Mouse (Mus musculus): ENCODE measurements at regions not wholly inside any gene's neighbourhood (a gene's known extent, or its start where the extent isn't known, plus 50 kb on each side); places are given as distances from the start of the nearest gene placed in this dataset.

GRCm38 (mm10) chr3:35222251-35222650, 531.7 kb upstream of the Atp11b start:
- no peak overlapping the region for H3K4me3 ChIP-seq
- H3K27ac ChIP-seq = no peak overlapping the region
- no peak for DNase-seq (ENCODE audit: low spot score)
- H3K9me3 ChIP-seq = no peaks in the 10 kb centered on the region; the same call in 1 of the 2 replicates
- no peaks in the 10 kb centered on the region for H3K4me1 ChIP-seq
- peaks cover 5% of the 10 kb centered on the region for H3K27me3 ChIP-seq (ENCODE audit: insufficient read depth, poor library complexity, severe bottlenecking)
- 76% methylated on average over 2 of the region's 2 CpGs for WGBS
- no peaks in the 10 kb centered on the region for H3K36me3 ChIP-seq

GRCm38 (mm10) chr3:35225051-35225701, 528.7 kb upstream of the Atp11b start:
- no peaks in the 10 kb centered on the region for H3K4me1 ChIP-seq
- no peaks in the 10 kb centered on the region; the same call in 1 of the 2 replicates for H3K9me3 ChIP-seq
- no peak overlapping the region for H3K4me3 ChIP-seq
- no peak overlapping the region for H3K27ac ChIP-seq
- peak; percentile 84 for DNase-seq (ENCODE audit: low spot score)
- no peaks in the 10 kb centered on the region for H3K36me3 ChIP-seq
- peaks cover 5% of the 10 kb centered on the region for H3K27me3 ChIP-seq (ENCODE audit: insufficient read depth, poor library complexity, severe bottlenecking)
- 30% methylated on average over 12 of the region's 12 CpGs for WGBS

GRCm38 (mm10) chr3:35225774-35226365, 528.0 kb upstream of the Atp11b start:
- Histone ChIP-seq H3K36me3 (no peaks in the 10 kb centered on the region), H3K27me3 (ENCODE audit: insufficient read depth, poor library complexity, severe bottlenecking) (peaks cover 5% of the 10 kb centered on the region), H3K4me3 (no peak overlapping the region), H3K4me1 (no peaks in the 10 kb centered on the region), H3K9me3 (no peaks in the 10 kb centered on the region; the same call in 1 of the 2 replicates), H3K27ac (no peak overlapping the region)
- DNase-seq (ENCODE audit: low spot score) = no peak
- WGBS = 69% methylated on average over 3 of the region's 3 CpGs

- Histone ChIP-seq H3K36me3 (no peaks in the 10 kb centered on the region), H3K9me3 (no peaks in the 10 kb centered on the region), H3K4me1 (no peaks in the 10 kb centered on the region), H3K27me3 (ENCODE audit: insufficient read depth, poor library complexity, severe bottlenecking) (no peaks in the 10 kb centered on the region), H3K4me3 (no peak overlapping the region), H3K27ac (no peak overlapping the region)
- 75% methylated on average over 10 of the region's 10 CpGs for WGBS
- no peak for DNase-seq (ENCODE audit: low spot score)
Observed at GRCm38 (mm10) chr3:35231158-35231928, 522.6 kb upstream of the Atp11b start.

GRCm38 (mm10) chr3:35232487-35232886, 521.4 kb upstream of the Atp11b start:
- Histone ChIP-seq H3K4me1 (no peaks in the 10 kb centered on the region), H3K27me3 (ENCODE audit: insufficient read depth, poor library complexity, severe bottlenecking) (no peaks in the 10 kb centered on the region), H3K27ac (no peak overlapping the region), H3K36me3 (no peaks in the 10 kb centered on the region), H3K9me3 (no peaks in the 10 kb centered on the region), H3K4me3 (no peak overlapping the region)
- DNase-seq (ENCODE audit: low spot score) = no peak
- 69% methylated on average over 1 of the region's 1 CpGs for WGBS

- 77% methylated on average over 3 of the region's 3 CpGs for WGBS
- H3K36me3 ChIP-seq = no peaks in the 10 kb centered on the region
- H3K27me3 ChIP-seq (ENCODE audit: insufficient read depth, poor library complexity, severe bottlenecking) = no peaks in the 10 kb centered on the region
- H3K9me3 ChIP-seq = no peaks in the 10 kb centered on the region
- H3K27ac ChIP-seq = no peak overlapping the region
- H3K4me1 ChIP-seq = no peaks in the 10 kb centered on the region
- no peak for DNase-seq (ENCODE audit: low spot score)
- no peak overlapping the region for H3K4me3 ChIP-seq
Observed at GRCm38 (mm10) chr3:35235066-35235465, 518.8 kb upstream of the Atp11b start.

GRCm38 (mm10) chr3:35235772-35236171, 518.1 kb upstream of the Atp11b start:
- Histone ChIP-seq H3K27ac (no peak overlapping the region), H3K4me1 (no peaks in the 10 kb centered on the region), H3K27me3 (ENCODE audit: insufficient read depth, poor library complexity, severe bottlenecking) (no peaks in the 10 kb centered on the region), H3K36me3 (no peaks in the 10 kb centered on the region), H3K9me3 (no peaks in the 10 kb centered on the region), H3K4me3 (no peak overlapping the region)
- DNase-seq (ENCODE audit: low spot score) = no peak
- 68% methylated on average over 5 of the region's 5 CpGs for WGBS

- no peaks in the 10 kb centered on the region for H3K9me3 ChIP-seq
- no peak for DNase-seq (ENCODE audit: low spot score)
- WGBS = 84% methylated on average over 6 of the region's 6 CpGs
Observed at GRCm38 (mm10) chr3:35237342-35237741, 516.6 kb upstream of the Atp11b start.

GRCm38 (mm10) chr3:35242349-35242748, 511.6 kb upstream of the Atp11b start:
- H3K9me3 ChIP-seq = no peaks in the 10 kb centered on the region
- no peak for DNase-seq (ENCODE audit: low spot score)
- no peaks in the 10 kb centered on the region; the same call in 1 of the 2 replicates for H3K4me1 ChIP-seq
- no peak overlapping the region for H3K4me3 ChIP-seq
- WGBS = 43% methylated on average over 6 of the region's 6 CpGs
- H3K36me3 ChIP-seq = no peaks in the 10 kb centered on the region
- H3K27ac ChIP-seq = no peak overlapping the region
- H3K27me3 ChIP-seq (ENCODE audit: insufficient read depth, poor library complexity, severe bottlenecking) = no peaks in the 10 kb centered on the region

More at GRCm38 (mm10) chr3:35237342-35237741, 516.6 kb upstream of the Atp11b start:
- Histone ChIP-seq H3K36me3 (no peaks in the 10 kb centered on the region), H3K4me1 (no peaks in the 10 kb centered on the region), H3K27me3 (ENCODE audit: insufficient read depth, poor library complexity, severe bottlenecking) (no peaks in the 10 kb centered on the region), H3K27ac (no peak overlapping the region), H3K4me3 (no peak overlapping the region)

GRCm38 (mm10) chr3:35242871-35243529, 510.9 kb upstream of the Atp11b start:
- no peak overlapping the region for H3K4me3 ChIP-seq
- H3K27ac ChIP-seq = no peak overlapping the region
- no peaks in the 10 kb centered on the region for H3K27me3 ChIP-seq (ENCODE audit: insufficient read depth, poor library complexity, severe bottlenecking)
- H3K36me3 ChIP-seq = no peaks in the 10 kb centered on the region
- no peak for DNase-seq (ENCODE audit: low spot score)
- no peaks in the 10 kb centered on the region; the same call in 1 of the 2 replicates for H3K4me1 ChIP-seq
- no peaks in the 10 kb centered on the region for H3K9me3 ChIP-seq
- 65% methylated on average over 10 of the region's 10 CpGs for WGBS

- 37% methylated on average over 8 of the region's 8 CpGs for WGBS
- Histone ChIP-seq H3K27me3 (ENCODE audit: insufficient read depth, poor library complexity, severe bottlenecking) (no peaks in the 10 kb centered on the region), H3K36me3 (no peaks in the 10 kb centered on the region), H3K4me1 (no peaks in the 10 kb centered on the region; the same call in 1 of the 2 replicates), H3K9me3 (no peaks in the 10 kb centered on the region), H3K4me3 (no peak overlapping the region), H3K27ac (no peak overlapping the region)
- DNase-seq (ENCODE audit: low spot score) = no peak
Observed at GRCm38 (mm10) chr3:35245003-35245402, 508.9 kb upstream of the Atp11b start.

GRCm38 (mm10) chr3:35245946-35246665, 507.8 kb upstream of the Atp11b start:
- WGBS = 70% methylated on average over 10 of the region's 10 CpGs
- Histone ChIP-seq H3K9me3 (no peaks in the 10 kb centered on the region), H3K4me3 (no peak overlapping the region), H3K27me3 (ENCODE audit: insufficient read depth, poor library complexity, severe bottlenecking) (no peaks in the 10 kb centered on the region), H3K4me1 (no peaks in the 10 kb centered on the region; the same call in 1 of the 2 replicates), H3K36me3 (no peaks in the 10 kb centered on the region), H3K27ac (no peak overlapping the region)
- DNase-seq (ENCODE audit: low spot score) = no peak

Measured in heart, embryonic 10.5 days (tissue).